Mouse (Mus musculus) heart, postnatal 0 days (tissue): Measurements from ENCODE around the gene Rbm47.

Experiments
- CTCF ChIP-seq: IDR thresholded peaks from 2 replicates; pipeline ENCODE4 v1.5.1; 2016; ENCODE audit warnings: antibody characterized with exemption, control low read depth, low read depth
- EP300 ChIP-seq: IDR thresholded peaks from 2 replicates; pipeline ENCODE4 v1.6.1; 2016; ENCODE audit warnings: antibody characterized with exemption, low read depth

GRCm38 (mm10) chr5:66031699-66032098, 141.2 kb downstream of the Rbm47 start:
- TF ChIP-seq CTCF (no peak), EP300 (no peak)
